Mouse (Mus musculus) hindbrain, embryonic 11.5 days (tissue): ENCODE measurements around the gene Lpar5. TPM values are rescaled to one million over a fixed set of nuclear protein-coding genes. Genes with fewer than 3 reads are reported as not detected.

Experiments
- ATAC-seq: fragments of 200-750 bp; cut with Nextera tagmentation; 2 replicates; pipeline ENCODE4 v1.8.0; 2017; ENCODE audit warnings: mild to moderate bottlenecking, moderate TSS enrichment, moderate library complexity; ENCODE audit not compliant: low FRiP score
- DNase-seq: peaks from one replicate; pipeline ENCODE4 v3.0.0-alpha.2; 2015; ENCODE audit warnings: low spot score
- H3K27ac ChIP-seq: fragments of 300-500 bp; sonication (generic); 2 replicates; pipeline ENCODE4 v1.5.1; 2014; ENCODE audit warnings: mild to moderate bottlenecking, low read depth, low read length
- H3K27me3 ChIP-seq: fragments of 300-500 bp; sonication (generic); 2 replicates; pipeline ENCODE4 v1.6.1; 2014; ENCODE audit warnings: mild to moderate bottlenecking, low read length, moderate library complexity, mixed read lengths; ENCODE audit not compliant: control insufficient read depth, insufficient read depth
- H3K36me3 ChIP-seq: fragments of 300-500 bp; sonication (generic); 2 replicates; pipeline ENCODE4 v1.6.1; 2014; ENCODE audit warnings: mild to moderate bottlenecking, low read length, moderate library complexity, mixed read lengths; ENCODE audit not compliant: control insufficient read depth, insufficient read depth
- H3K4me1 ChIP-seq: fragments of 300-500 bp; sonication (generic); replicated peaks from 2 replicates; pipeline ENCODE4 v1.6.1; 2014; ENCODE audit warnings: low read length, mixed read lengths; ENCODE audit not compliant: control insufficient read depth, insufficient read depth
- H3K4me2 ChIP-seq: fragments of 300-500 bp; sonication (generic); replicated peaks from 2 replicates; pipeline ENCODE4 v1.6.1; 2014; ENCODE audit warnings: mild to moderate bottlenecking, low read depth, low read length
- H3K4me3 ChIP-seq: fragments of 300-500 bp; sonication (generic); 2 replicates; pipeline ENCODE4 v1.5.1; 2014; ENCODE audit warnings: low read depth, low read length
- H3K9ac ChIP-seq: fragments of 300-500 bp; sonication (generic); 2 replicates; pipeline ENCODE4 v1.6.1; 2014; ENCODE audit warnings: low read depth, low read length
- H3K9me3 ChIP-seq: fragments of 300-500 bp; sonication (generic); 2 replicates; pipeline ENCODE4 v1.6.1; 2016; ENCODE audit warnings: low read length; ENCODE audit not compliant: control insufficient read depth
- WGBS: fragments of 180-500 bp; shearing (Covaris S2); extraction: QIAGEN DNeasy Blood & Tissue Kit; methylation state at CpG from one replicate; pipeline ENCODE4 v1.1.7; 2014; 5-methylcytosine and 5-hydroxymethylcytosine counted together
- polyA plus RNA-seq: library from polyadenylated mRNA; unstranded; fragments of >200 nt; fragmentation: Nextera tagmentation; extraction: Ambion mirVana; gene quantifications from 2 replicates; pipeline ENCODE4 v1.2.1, GENCODE M21; 2014

Gene Lpar5
- polyA plus RNA-seq, 1 experiment from 2014 or later: not detected

DNA sequence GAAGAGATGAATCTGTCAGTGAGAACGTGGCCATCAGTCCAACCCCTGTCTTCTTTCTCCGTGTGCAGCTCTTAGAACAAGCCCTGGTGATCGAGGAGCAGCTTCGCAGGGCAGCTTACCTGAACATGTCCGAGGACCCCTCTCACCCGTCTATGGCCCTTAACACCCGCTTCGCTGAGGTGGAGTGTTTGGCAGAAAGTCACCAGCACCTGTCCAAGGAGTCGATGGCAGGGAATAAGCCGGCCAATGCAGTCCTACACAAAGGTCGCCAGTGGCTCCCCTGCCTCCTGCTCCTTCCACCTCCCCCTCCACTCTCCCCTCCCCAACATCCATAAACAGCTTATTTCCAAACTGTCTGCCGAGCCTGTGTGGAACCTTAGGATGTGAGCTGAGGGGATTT, 61.0 kb downstream of the Lpar5 start:
- Histone ChIP-seq H3K27ac (no peak overlapping the region), H3K4me1 (0 out of 2 replicates have a peak, but pooled peaks cover 2% of the 10 kb centered on the region), H3K36me3 (peaks cover 20% of the 10 kb centered on the region), H3K4me3 (no peak overlapping the region), H3K9ac (no peak overlapping the region), H3K27me3 (no peaks in the 10 kb centered on the region), H3K4me2 (no peak overlapping the region), H3K9me3 (no peaks in the 10 kb centered on the region)
- DNase-seq (no peak), ATAC-seq (no peak)
- 91% methylated on average over 12 of the region's 12 CpGs for WGBS

DNA sequence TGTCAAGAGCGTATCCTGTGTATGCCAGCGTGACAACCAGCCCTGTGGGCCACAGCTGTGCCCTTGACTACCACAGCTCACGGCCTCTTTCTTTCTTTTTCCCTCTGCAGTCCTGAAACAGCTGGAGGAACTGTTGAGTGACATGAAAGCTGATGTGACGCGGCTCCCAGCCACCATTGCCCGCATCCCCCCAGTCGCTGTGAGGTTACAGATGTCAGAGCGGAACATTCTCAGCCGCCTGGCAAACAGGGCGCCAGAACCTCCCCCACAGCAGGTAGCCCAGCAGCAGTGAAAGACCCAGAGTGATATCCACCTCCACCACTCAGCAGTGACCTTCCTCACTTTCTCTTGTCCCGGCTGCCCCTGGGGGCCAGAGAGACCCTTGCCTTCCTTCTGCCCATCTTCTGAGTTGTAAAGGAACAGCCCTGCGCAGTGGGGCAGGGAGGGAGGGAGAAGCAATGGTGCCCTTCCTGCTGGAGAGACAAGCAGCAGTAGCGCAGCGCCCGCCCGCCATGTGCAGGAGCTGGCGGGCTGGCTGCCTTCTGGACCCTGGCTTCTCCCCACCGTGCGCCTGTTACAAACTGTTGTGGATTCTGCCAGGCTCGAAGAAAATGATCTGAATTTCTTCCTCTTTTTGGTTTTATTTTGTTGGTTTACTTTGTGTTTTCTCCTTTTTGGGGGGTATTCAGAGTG, 62.1 kb downstream of the Lpar5 start:
- WGBS: 87% methylated on average over 20 of the region's 20 CpGs
- H3K27ac ChIP-seq: no peak overlapping the region
- H3K36me3 ChIP-seq: peaks cover 15% of the 10 kb centered on the region; the same call in 1 of the 2 replicates
- no peak overlapping the region for H3K4me3 ChIP-seq
- 0 out of 2 replicates have a peak, but pooled peaks cover 2% of the 10 kb centered on the region for H3K4me1 ChIP-seq
- H3K4me2 ChIP-seq: no peak overlapping the region
- ATAC-seq (no peak), DNase-seq (no peak)
- H3K27me3 ChIP-seq: no peaks in the 10 kb centered on the region
- no peaks in the 10 kb centered on the region for H3K9me3 ChIP-seq
- no peak overlapping the region for H3K9ac ChIP-seq

DNA sequence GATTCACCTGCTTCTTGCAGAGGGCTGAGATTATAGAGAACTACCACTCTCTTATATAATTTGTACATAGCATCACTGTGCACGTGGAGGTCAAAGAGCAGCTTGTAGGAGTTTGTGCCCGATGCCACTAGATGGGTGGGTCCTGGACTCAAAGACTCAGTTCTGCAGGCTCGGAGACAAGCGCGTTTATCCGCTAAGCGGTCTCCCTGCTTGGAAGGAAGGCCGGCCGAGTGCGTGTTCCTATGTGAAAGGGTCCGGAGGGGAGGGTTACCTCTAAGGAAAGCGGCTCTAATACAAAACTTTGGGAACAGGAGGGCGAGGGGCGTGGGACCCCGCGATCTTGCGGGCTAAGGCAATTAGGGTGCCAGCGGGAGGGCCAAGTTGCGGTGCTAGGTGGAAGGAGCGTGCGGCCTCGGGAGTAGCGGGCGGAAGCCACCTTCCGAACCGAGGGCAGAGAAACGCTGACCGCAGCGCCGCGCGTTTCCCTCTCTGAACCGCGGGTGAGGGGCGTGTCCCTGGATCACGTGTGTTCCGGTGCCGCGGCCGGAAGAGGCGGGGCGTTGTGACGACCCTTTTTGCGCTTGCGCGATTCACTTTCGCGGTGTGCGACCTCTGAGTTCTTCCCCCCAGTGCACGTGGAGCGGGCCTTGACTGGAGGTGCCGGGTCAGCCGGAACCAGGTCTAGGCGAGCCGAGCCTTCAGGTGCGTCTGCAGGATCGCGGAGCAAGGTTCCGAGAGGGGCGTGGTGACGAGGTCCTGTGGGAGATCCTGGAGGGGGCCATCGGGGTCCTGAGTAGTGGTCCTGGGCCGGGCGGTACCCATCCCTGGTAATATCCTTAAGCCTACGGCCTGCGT, 63.8 kb downstream of the Lpar5 start, which contains the start of gene Nop2:
TSS of gene Nop2 (plus strand) at position 608 of the 855 bp plus-strand sequence.
- peak within 1 kb of the TSS; percentile 66 for H3K27ac ChIP-seq
- WGBS: 1% methylated on average over 61 of the region's 66 CpGs

More for the DNA sequence above, 63.8 kb downstream of the Lpar5 start, which contains the start of gene Nop2:
- Histone ChIP-seq H3K27me3 (no peaks in the 10 kb centered on the region), H3K9me3 (no peaks in the 10 kb centered on the region), H3K36me3 (peaks cover 23% of the 10 kb centered on the region; the same call in 1 of the 2 replicates), H3K4me3 (peak within 1 kb of the TSS; percentile 88), H3K9ac (peak within 1 kb of the TSS; percentile 83), H3K4me1 (0 out of 2 replicates have a peak, but pooled peaks cover 2% of the 10 kb centered on the region), H3K4me2 (peak within 1 kb of the TSS; percentile 81)
- ATAC-seq (peak; percentile 97), DNase-seq (peak; percentile 98)

Other genes starting within 250 kb of the Lpar5 start
- 127 and 134 TPM in 2 replicates for gene Usp5, start 238.4 kb upstream of the Lpar5 start, polyA plus RNA-seq
- 185 and 193 TPM in 2 replicates for gene Cdca3, start 238.4 kb upstream of the Lpar5 start, polyA plus RNA-seq
- 0.22 and 0.64 TPM in 2 replicates for gene Gnb3, start 227.6 kb upstream of the Lpar5 start, polyA plus RNA-seq
- 12.1 and 14.7 TPM in 2 replicates for gene P3h3, start 210.2 kb upstream of the Lpar5 start, polyA plus RNA-seq
- 1.9 and 2.3 TPM in 2 replicates for gene Gpr162, start 203.9 kb upstream of the Lpar5 start, polyA plus RNA-seq
- gene Cd4, start 179.7 kb upstream of the Lpar5 start, polyA plus RNA-seq: 0.19 TPM in 1 of 2 replicates, not detected in the other
- gene Lag3, start 156.2 kb upstream of the Lpar5 start, polyA plus RNA-seq: 1.2 and 2.5 TPM in 2 replicates
- 321 and 337 TPM in 2 replicates for gene Ptms, start 147.8 kb upstream of the Lpar5 start, polyA plus RNA-seq
- gene Mlf2, start 136.5 kb upstream of the Lpar5 start, polyA plus RNA-seq: 443 and 465 TPM in 2 replicates
- gene Cops7a, start 102.4 kb upstream of the Lpar5 start, polyA plus RNA-seq: 94.3 and 99.7 TPM in 2 replicates
- gene Pianp, start 71.2 kb upstream of the Lpar5 start, polyA plus RNA-seq: 1.6 and 1.9 TPM in 2 replicates
- gene Zfp384, start 58.8 kb upstream of the Lpar5 start, polyA plus RNA-seq: 8.7 and 16.5 TPM in 2 replicates
- 120 and 133 TPM in 2 replicates for gene Ing4, start 28.2 kb upstream of the Lpar5 start, polyA plus RNA-seq
- gene Acrbp, start 18.2 kb upstream of the Lpar5 start, polyA plus RNA-seq: 10.7 and 12.2 TPM in 2 replicates
- 105 and 130 TPM in 2 replicates for gene Chd4, start 28.1 kb downstream of the Lpar5 start, polyA plus RNA-seq
- gene Nop2, start 64.0 kb downstream of the Lpar5 start, polyA plus RNA-seq: 45.3 and 58.8 TPM in 2 replicates
- gene Iffo1, start 77.3 kb downstream of the Lpar5 start, polyA plus RNA-seq: 10.3 and 10.4 TPM in 2 replicates
- gene Gapdh, start 98.5 kb downstream of the Lpar5 start, polyA plus RNA-seq: 2,070 and 2,095 TPM in 2 replicates
- 109 and 110 TPM in 2 replicates for gene Ncapd2, start 123.8 kb downstream of the Lpar5 start, polyA plus RNA-seq
- gene Mrpl51, start 123.9 kb downstream of the Lpar5 start, polyA plus RNA-seq: 184 and 189 TPM in 2 replicates
- gene Vamp1, start 147.6 kb downstream of the Lpar5 start, polyA plus RNA-seq: 1.7 and 2.3 TPM in 2 replicates
- 1.0 and 2.2 TPM in 2 replicates for gene Tapbpl, start 163.9 kb downstream of the Lpar5 start, polyA plus RNA-seq
- 0.52 and 1.2 TPM in 2 replicates for gene Cd27, start 169.1 kb downstream of the Lpar5 start, polyA plus RNA-seq
- gene Tuba3a, start 218.1 kb downstream of the Lpar5 start, polyA plus RNA-seq: not detected in 2 replicates
- 17.9 and 19.0 TPM in 2 replicates for gene Ltbr, start 246.0 kb downstream of the Lpar5 start, polyA plus RNA-seq